Mouse (Mus musculus) liver, embryonic 16.5 days (tissue): Measurements from ENCODE around the gene Tmc2. TPM values are rescaled to one million over a fixed set of nuclear protein-coding genes. Genes with fewer than 3 reads are reported as not detected.

Source experiments
- ATAC-seq: fragments of 200-750 bp; cut with Nextera tagmentation; 2 replicates; pipeline ENCODE4 v1.8.0; 2017; ENCODE audit warnings: low read depth, mild to moderate bottlenecking, moderate number of reproducible peaks, moderate library complexity
- H3K27ac ChIP-seq: fragments of 300-500 bp; sonication (generic); 2 replicates; pipeline ENCODE4 v1.5.1; 2014; ENCODE audit warnings: mild to moderate bottlenecking, low read length
- H3K27me3 ChIP-seq: fragments of 300-500 bp; sonication (generic); 2 replicates; pipeline ENCODE4 v1.6.1; 2014; ENCODE audit warnings: low read depth, low read length, mixed read lengths; ENCODE audit not compliant: control insufficient read depth, insufficient read depth
- H3K36me3 ChIP-seq: fragments of 300-500 bp; sonication (generic); 2 replicates; pipeline ENCODE4 v1.6.1; 2014; ENCODE audit warnings: mild to moderate bottlenecking; ENCODE audit not compliant: control insufficient read depth, insufficient read depth
- H3K4me1 ChIP-seq: fragments of 300-500 bp; sonication (generic); 2 replicates; pipeline ENCODE4 v1.6.1; 2014; ENCODE audit warnings: low read depth, low read length, mixed read lengths; ENCODE audit not compliant: control insufficient read depth
- H3K4me2 ChIP-seq: fragments of 300-500 bp; sonication (generic); 2 replicates; pipeline ENCODE4 v1.6.1; 2014; ENCODE audit warnings: low read depth, low read length, mixed read lengths
- H3K4me3 ChIP-seq: fragments of 300-500 bp; sonication (generic); 2 replicates; pipeline ENCODE4 v1.5.1; 2014; ENCODE audit warnings: low read depth, mild to moderate bottlenecking, low read length
- H3K9ac ChIP-seq: fragments of 300-500 bp; sonication (generic); 2 replicates; pipeline ENCODE4 v1.6.1; 2014; ENCODE audit warnings: low read depth, low read length
- H3K9me3 ChIP-seq: fragments of 300-500 bp; sonication (generic); replicated peaks from 2 replicates; pipeline ENCODE4 v1.6.1; 2016; ENCODE audit warnings: low read length; ENCODE audit not compliant: control insufficient read depth
- WGBS: fragments of 180-500 bp; shearing (Covaris S2); extraction: QIAGEN DNeasy Blood & Tissue Kit; methylation state at CpG from one replicate; pipeline ENCODE4 v1.1.7; 2014; ENCODE audit not compliant: insufficient replicate concordance; 5-methylcytosine and 5-hydroxymethylcytosine counted together
- polyA plus RNA-seq: library from polyadenylated mRNA; unstranded; fragments of >200 nt; fragmentation: Nextera tagmentation; extraction: Ambion mirVana; gene quantifications from 2 replicates; pipeline ENCODE4 v1.2.1, GENCODE M21; 2015

Tmc2 gene
- polyA plus RNA-seq, 1 experiment from 2014 or later: 0.04 TPM

GRCm38 (mm10) chr2:130283854-130284654, 89.1 kb downstream of the Tmc2 start, which contains the start of gene Idh3b:
Gene Idh3b (minus strand): TSS chr2:130284547.
- no peaks in the 10 kb centered on the region for H3K9me3 ChIP-seq
- ATAC-seq: peak; percentile 90

GRCm38 (mm10) chr2:130289086-130289485, 94.1 kb downstream of the Tmc2 start:
- no peak overlapping the region for H3K4me2 ChIP-seq
- ATAC-seq: no peak

More at GRCm38 (mm10) chr2:130283854-130284654, 89.1 kb downstream of the Tmc2 start, which contains the start of gene Idh3b:
- Histone ChIP-seq H3K27ac (peak within 1 kb of the TSS; percentile 73), H3K9ac (peak within 1 kb of the TSS; percentile 86), H3K4me3 (peak within 1 kb of the TSS; percentile 86), H3K36me3 (peaks cover 21% of the 10 kb centered on the region), H3K4me1 (peaks cover 10% of the 10 kb centered on the region), H3K4me2 (peak within 1 kb of the TSS; percentile 80), H3K27me3 (no peaks in the 10 kb centered on the region)
- WGBS: under 1% methylated on average over 51 of the region's 51 CpGs

GRCm38 (mm10) chr2:130291434-130291833, 96.4 kb downstream of the Tmc2 start:
- ATAC-seq: peak; percentile 36; the same call in 1 of the 2 replicates
- Histone ChIP-seq H3K4me1 (no peaks in the 10 kb centered on the region; the same call in 1 of the 2 replicates), H3K36me3 (no peaks in the 10 kb centered on the region), H3K27ac (no peak overlapping the region), H3K9me3 (no peaks in the 10 kb centered on the region), H3K27me3 (peaks cover 47% of the 10 kb centered on the region), H3K4me2 (no peak overlapping the region), H3K9ac (no peak overlapping the region), H3K4me3 (no peak overlapping the region)
- 4% methylated on average over 8 of the region's 8 CpGs for WGBS

More at GRCm38 (mm10) chr2:130289086-130289485, 94.1 kb downstream of the Tmc2 start:
- H3K4me1 ChIP-seq: no peaks in the 10 kb centered on the region
- H3K27ac ChIP-seq: no peak overlapping the region
- H3K36me3 ChIP-seq: no peaks in the 10 kb centered on the region
- H3K9ac ChIP-seq: no peak overlapping the region
- H3K9me3 ChIP-seq: no peaks in the 10 kb centered on the region
- H3K4me3 ChIP-seq: no peak overlapping the region
- 51% methylated on average over 4 of the region's 4 CpGs for WGBS
- peaks cover 23% of the 10 kb centered on the region for H3K27me3 ChIP-seq

GRCm38 (mm10) chr2:130293009-130293408, 98.0 kb downstream of the Tmc2 start:
- H3K27me3 ChIP-seq: peaks cover 63% of the 10 kb centered on the region
- H3K4me2 ChIP-seq: no peak overlapping the region
- H3K9me3 ChIP-seq: no peaks in the 10 kb centered on the region
- no peak for ATAC-seq
- H3K4me3 ChIP-seq: no peak overlapping the region
- H3K27ac ChIP-seq: no peak overlapping the region
- no peak overlapping the region for H3K9ac ChIP-seq
- H3K4me1 ChIP-seq: no peaks in the 10 kb centered on the region; the same call in 1 of the 2 replicates
- 30% methylated on average over 3 of the region's 3 CpGs for WGBS
- no peaks in the 10 kb centered on the region for H3K36me3 ChIP-seq

- H3K4me2 ChIP-seq: no peak overlapping the region
- H3K27ac ChIP-seq: no peak overlapping the region
- no peaks in the 10 kb centered on the region for H3K36me3 ChIP-seq
- WGBS: 3% methylated on average over 4 of the region's 4 CpGs
- no peaks in the 10 kb centered on the region; the same call in 1 of the 2 replicates for H3K4me1 ChIP-seq
- H3K9ac ChIP-seq: no peak overlapping the region
- peaks cover 67% of the 10 kb centered on the region for H3K27me3 ChIP-seq
- no peaks in the 10 kb centered on the region for H3K9me3 ChIP-seq
- ATAC-seq: no peak; the same call in 1 of the 2 replicates
- no peak overlapping the region for H3K4me3 ChIP-seq
These were observed 98.5 kb downstream of the Tmc2 start for GRCm38 (mm10) chr2:130293486-130293885.

GRCm38 (mm10) chr2:130294218-130294935, 99.4 kb downstream of the Tmc2 start:
- WGBS: 9% methylated on average over 20 of the region's 20 CpGs
- H3K9ac ChIP-seq: no peak overlapping the region
- no peaks in the 10 kb centered on the region for H3K9me3 ChIP-seq
- no peak for ATAC-seq
- no peak overlapping the region for H3K27ac ChIP-seq
- peak overlapping the region; percentile 56 for H3K4me3 ChIP-seq
- peak overlapping the region; percentile 60 for H3K4me2 ChIP-seq
- H3K27me3 ChIP-seq: peaks cover 73% of the 10 kb centered on the region
- no peaks in the 10 kb centered on the region; the same call in 1 of the 2 replicates for H3K4me1 ChIP-seq
- no peaks in the 10 kb centered on the region for H3K36me3 ChIP-seq

- Histone ChIP-seq H3K27me3 (peaks cover 73% of the 10 kb centered on the region), H3K4me1 (no peaks in the 10 kb centered on the region; the same call in 1 of the 2 replicates), H3K27ac (no peak within 1 kb of the TSS), H3K4me2 (peak within 1 kb of the TSS; percentile 60), H3K4me3 (peak within 1 kb of the TSS; percentile 56), H3K36me3 (no peaks in the 10 kb centered on the region), H3K9ac (peak within 1 kb of the TSS; percentile 4; the same call in 1 of the 2 replicates), H3K9me3 (no peaks in the 10 kb centered on the region)
- 0% methylated on average over 25 of the region's 39 CpGs for WGBS
- ATAC-seq: peak; percentile 20; the same call in 1 of the 2 replicates
These were observed 99.9 kb downstream of the Tmc2 start, which contains the start of gene Ebf4 for GRCm38 (mm10) chr2:130294936-130295277. Gene Ebf4 (plus strand): TSS chr2:130295169.

- Histone ChIP-seq H3K9ac (peak overlapping the region; percentile 4; the same call in 1 of the 2 replicates), H3K27me3 (peaks cover 73% of the 10 kb centered on the region), H3K4me3 (peak overlapping the region; percentile 56), H3K4me1 (no peaks in the 10 kb centered on the region; the same call in 1 of the 2 replicates), H3K27ac (no peak overlapping the region), H3K9me3 (no peaks in the 10 kb centered on the region), H3K4me2 (peak overlapping the region; percentile 60), H3K36me3 (no peaks in the 10 kb centered on the region)
- peak; percentile 41; the same call in 1 of the 2 replicates for ATAC-seq
- WGBS: 1% methylated on average over 80 of the region's 99 CpGs
These were observed 100.5 kb downstream of the Tmc2 start for GRCm38 (mm10) chr2:130295331-130296133.
